Mouse (Mus musculus) midbrain, embryonic 15.5 days (tissue): ENCODE results near the gene Atat1. TPM values are rescaled to one million over a fixed set of nuclear protein-coding genes. Genes with fewer than 3 reads are reported as not detected.
A peak's percentile ranks its signal among the peaks of the same experiment; 100 is the strongest.

Source experiments
- ATAC-seq: fragments of 200-750 bp; cut with Nextera tagmentation; replicated peaks from 2 replicates; pipeline ENCODE4 v1.8.0; 2017; ENCODE audit warnings: moderate TSS enrichment
- H3K27ac ChIP-seq: fragments of 300-500 bp; sonication (generic); 2 replicates; pipeline ENCODE4 v1.5.1; 2015; ENCODE audit warnings: mild to moderate bottlenecking, inconsistent platforms
- H3K27me3 ChIP-seq: fragments of 300-500 bp; sonication (generic); replicated peaks from 2 replicates; pipeline ENCODE4 v1.6.1; 2015; ENCODE audit warnings: inconsistent platforms
- H3K36me3 ChIP-seq: fragments of 300-500 bp; sonication (generic); replicated peaks from 2 replicates; pipeline ENCODE4 v1.6.1; 2015; ENCODE audit warnings: inconsistent platforms
- H3K4me1 ChIP-seq: fragments of 300-500 bp; sonication (generic); 2 replicates; pipeline ENCODE4 v1.6.1; 2015; ENCODE audit warnings: inconsistent platforms
- H3K4me2 ChIP-seq: fragments of 300-500 bp; sonication (generic); 2 replicates; pipeline ENCODE4 v1.6.1; 2015; ENCODE audit warnings: inconsistent platforms, mild to moderate bottlenecking, moderate library complexity
- H3K4me3 ChIP-seq: fragments of 300-500 bp; sonication (generic); 2 replicates; pipeline ENCODE4 v1.5.1; 2015; ENCODE audit warnings: mild to moderate bottlenecking, inconsistent platforms
- H3K9ac ChIP-seq: fragments of 300-500 bp; sonication (generic); 2 replicates; pipeline ENCODE4 v1.6.1; 2015; ENCODE audit warnings: mild to moderate bottlenecking, inconsistent platforms
- H3K9me3 ChIP-seq: fragments of 300-500 bp; sonication (generic); 2 replicates; pipeline ENCODE4 v1.6.1; 2016; ENCODE audit warnings: inconsistent platforms
- WGBS: fragments of 180-500 bp; shearing (Covaris S2); methylation state at CpG from one replicate; pipeline ENCODE4 v1.1.7; 2015; ENCODE audit warnings: mixed read lengths; 5-methylcytosine and 5-hydroxymethylcytosine counted together
- microRNA counts: library from miRNA; unstranded; fragments of <30 nt; microRNA quantifications from one replicate; lab custom pipeline; 2016
- microRNA-seq: library from miRNA; unstranded; fragments of <30 nt; microRNA quantifications from one replicate; pipeline ENCODE4, GENCODE M21; 2016
- polyA plus RNA-seq: library from polyadenylated mRNA; unstranded; fragments of >200 nt; fragmentation: Nextera tagmentation; extraction: Ambion mirVana; gene quantifications from 2 replicates; pipeline ENCODE4 v1.2.1, GENCODE M21; 2015

Gene Atat1
- polyA plus RNA-seq, 1 experiment from 2014 or later: 507 TPM

GRCm38 (mm10) chr17:35848112-35848511 lies 61.8 kb downstream of the Atat1 start:
- WGBS: 81% methylated on average over 1 of the region's 1 CpGs
- no peak for ATAC-seq
- H3K4me2 ChIP-seq: no peak overlapping the region
- H3K27ac ChIP-seq: no peak overlapping the region
- H3K4me3 ChIP-seq: no peak overlapping the region
- H3K4me1 ChIP-seq: no peaks in the 10 kb centered on the region
- no peaks in the 10 kb centered on the region for H3K9me3 ChIP-seq
- no peaks in the 10 kb centered on the region for H3K27me3 ChIP-seq
- no peak overlapping the region for H3K9ac ChIP-seq
- H3K36me3 ChIP-seq: peaks cover 31% of the 10 kb centered on the region

MicroRNA genes within 50 kb of the gene (microRNA counts, 519-probe panel; counts per million panel counts)
- microRNA mmu-miR-1894-3p (lab: Ali Mortazavi, UCI) (not detected), microRNA mmu-miR-1894-5p (lab: Ali Mortazavi, UCI) (1,813 counts per million, percentile 12 among the panel's probes with 10 or more counts)

Small RNAs within 50 kb of the gene (microRNA-seq; reads per million reads assigned to microRNA genes)
- gene Gm28033 (not detected), gene Mir1894 (not detected)

Other genes starting within 250 kb of the Atat1 start
- 16.3 and 16.5 TPM in 2 replicates for gene Vars2, start 242.5 kb downstream of the Atat1 start, polyA plus RNA-seq
- 27.6 and 29.5 TPM in 2 replicates for gene Gtf2h4, start 236.3 kb downstream of the Atat1 start, polyA plus RNA-seq
- 107 and 118 TPM in 2 replicates for gene Ddr1, start 205.5 kb downstream of the Atat1 start, polyA plus RNA-seq
- 9.7 and 9.9 TPM in 2 replicates for gene Ier3, start 88.4 kb downstream of the Atat1 start, polyA plus RNA-seq
- gene Flot1, start 86.8 kb downstream of the Atat1 start, polyA plus RNA-seq: 86.8 and 98.0 TPM in 2 replicates
- 1,854 and 1,858 TPM in 2 replicates for gene Tubb5, start 71.8 kb downstream of the Atat1 start, polyA plus RNA-seq
- gene Mdc1, start 68.6 kb downstream of the Atat1 start, polyA plus RNA-seq: 9.0 and 10.7 TPM in 2 replicates
- 18.6 and 18.9 TPM in 2 replicates for gene Nrm, start 48.8 kb downstream of the Atat1 start, polyA plus RNA-seq
- 20.3 and 23.3 TPM in 2 replicates for gene Ppp1r18, start 44.5 kb downstream of the Atat1 start, polyA plus RNA-seq
- gene Dhx16, start 30.3 kb downstream of the Atat1 start, polyA plus RNA-seq: 36.3 and 40.4 TPM in 2 replicates
- 68.2 and 72.8 TPM in 2 replicates for gene 2310061I04Rik, start 12.6 kb downstream of the Atat1 start, polyA plus RNA-seq
- 49.3 and 54.2 TPM in 2 replicates for gene Mrps18b, start 6.3 kb upstream of the Atat1 start, polyA plus RNA-seq
- 47.1 and 47.8 TPM in 2 replicates for gene Ppp1r10, start 6.4 kb upstream of the Atat1 start, polyA plus RNA-seq
- gene Abcf1, start 59.7 kb upstream of the Atat1 start, polyA plus RNA-seq: 89.3 and 92.1 TPM in 2 replicates
- 62.6 and 64.8 TPM in 2 replicates for gene Gnl1, start 69.8 kb upstream of the Atat1 start, polyA plus RNA-seq
- gene Prr3, start 70.2 kb upstream of the Atat1 start, polyA plus RNA-seq: 99.3 and 102 TPM in 2 replicates
- gene H2-T24, start 110.5 kb upstream of the Atat1 start, polyA plus RNA-seq: 8.4 and 10.0 TPM in 2 replicates
- 5.5 and 6.6 TPM in 2 replicates for gene H2-T23, start 122.8 kb upstream of the Atat1 start, polyA plus RNA-seq
- 6.0 and 7.2 TPM in 2 replicates for gene H2-T22, start 132.7 kb upstream of the Atat1 start, polyA plus RNA-seq
- gene Gm6034, start 132.9 kb upstream of the Atat1 start, polyA plus RNA-seq: not detected in 2 replicates
- not detected in 2 replicates for gene Gm11127, start 148.3 kb upstream of the Atat1 start, polyA plus RNA-seq
- not detected in 2 replicates for gene Gm19684, start 211.6 kb upstream of the Atat1 start, polyA plus RNA-seq
- not detected in 2 replicates for gene Gm7030, start 219.3 kb upstream of the Atat1 start, polyA plus RNA-seq